Mouse (Mus musculus): ENCODE data around the gene Armc3.

GRCm38 (mm10) chr2:19265834-19266233 lies 66.7 kb downstream of the Armc3 start:
- TF ChIP-seq ZC3H11A (IDR thresholded peaks at IDR 0.05; ENCODE audit: low read depth, low read length) (no peak), POLR2A (IDR thresholded peaks at IDR 0.05; ENCODE audit: control insufficient read depth in 1 of 2, insufficient read depth in 1 of 2, low read depth in 1 of 2, low read length in 2 of 2, poor library complexity in 1 of 2) (no peak), CHD2 (IDR thresholded peaks at IDR 0.05; ENCODE audit: low read length) (no peak), CTCF (IDR thresholded peaks at IDR 0.05 in 2 of 3, conservative IDR thresholded peaks at IDR 0.05 in 1 of 3; ENCODE audit: control insufficient read depth in 1 of 3, insufficient read depth in 1 of 3, low read depth in 2 of 3, low read length in 3 of 3, poor library complexity in 1 of 3, severe bottlenecking in 1 of 3) (no peak), ZNF384 (IDR thresholded peaks at IDR 0.05; ENCODE audit: low read depth, low read length) (no peak), MAFK (IDR thresholded peaks at IDR 0.05; ENCODE audit: borderline replicate concordance, low read depth, low read length) (no peak), USF1 (IDR thresholded peaks at IDR 0.05; ENCODE audit: low read depth, low read length) (no peak), SMC3 (IDR thresholded peaks at IDR 0.05; ENCODE audit: low read depth, low read length) (no peak), UBTF (IDR thresholded peaks at IDR 0.05; ENCODE audit: borderline replicate concordance, insufficient read depth, low read depth, low read length) (no peak), NELFE (IDR thresholded peaks at IDR 0.05; ENCODE audit: low read depth, low read length) (no peak), RCOR1 (IDR thresholded peaks at IDR 0.05; ENCODE audit: low read depth, low read length) (no peak), ETS1 (IDR thresholded peaks at IDR 0.05; ENCODE audit: low read depth, low read length) (no peak), GATA1 (IDR thresholded peaks at IDR 0.05; ENCODE audit: low read depth, low read length) (no peak), POLR2AphosphoS5 (IDR thresholded peaks at IDR 0.05; ENCODE audit: borderline replicate concordance, low read depth, low read length) (no peak)

All from MEL (cell line).